Mouse (Mus musculus) liver, embryonic 11.5 days (tissue): Measurements from ENCODE around the gene Olfr1215. TPM values are rescaled to one million over a fixed set of nuclear protein-coding genes. Genes with fewer than 3 reads are reported as not detected.
"Not testable (repeated sequence)": the region's sequence is repeated elsewhere in the genome, so short reads cannot be mapped to it uniquely, and the experiment has no call there.

Source experiments
- ATAC-seq: fragments of 200-750 bp; cut with Nextera tagmentation; replicated peaks from 2 replicates; pipeline ENCODE4 v1.8.0; 2017; ENCODE audit warnings: moderate number of reproducible peaks, mild to moderate bottlenecking, moderate TSS enrichment, moderate library complexity; ENCODE audit not compliant: low FRiP score
- DNase-seq: peaks from one replicate; pipeline ENCODE4 v3.0.0-alpha.2; 2017; ENCODE audit warnings: low spot score
- H3K27ac ChIP-seq: fragments of 300-500 bp; sonication (generic); 2 replicates; pipeline ENCODE4 v1.5.1; 2014; ENCODE audit warnings: mild to moderate bottlenecking, low read depth, low read length, control low read depth
- H3K27me3 ChIP-seq: fragments of 300-500 bp; sonication (generic); replicated peaks from 2 replicates; pipeline ENCODE4 v1.6.1; 2014; ENCODE audit warnings: low read length, mixed read lengths; ENCODE audit not compliant: control insufficient read depth, insufficient read depth
- H3K36me3 ChIP-seq: fragments of 300-500 bp; sonication (generic); 2 replicates; pipeline ENCODE4 v1.6.1; 2014; ENCODE audit warnings: mild to moderate bottlenecking, low read length, moderate library complexity, mixed read lengths; ENCODE audit not compliant: control insufficient read depth, insufficient read depth
- H3K4me1 ChIP-seq: fragments of 300-500 bp; sonication (generic); replicated peaks from 2 replicates; pipeline ENCODE4 v1.6.1; 2014; ENCODE audit warnings: low read length, mixed read lengths; ENCODE audit not compliant: control insufficient read depth, insufficient read depth
- H3K4me2 ChIP-seq: fragments of 300-500 bp; sonication (generic); 2 replicates; pipeline ENCODE4 v1.6.1; 2014; ENCODE audit warnings: mild to moderate bottlenecking, control low read depth, moderate library complexity
- H3K4me3 ChIP-seq: fragments of 300-500 bp; sonication (generic); 2 replicates; pipeline ENCODE4 v1.5.1; 2014; ENCODE audit warnings: low read depth, low read length, control low read depth
- H3K9ac ChIP-seq: fragments of 300-500 bp; sonication (generic); 2 replicates; pipeline ENCODE4 v1.6.1; 2014; ENCODE audit warnings: low read depth, low read length, control low read depth
- H3K9me3 ChIP-seq: fragments of 300-500 bp; sonication (generic); 2 replicates; pipeline ENCODE4 v1.6.1; 2016; ENCODE audit warnings: low read length, inconsistent platforms, mixed read lengths; ENCODE audit not compliant: control insufficient read depth
- WGBS: fragments of 180-500 bp; shearing (Covaris S2); extraction: QIAGEN DNeasy Blood & Tissue Kit; methylation state at CpG from one replicate; pipeline ENCODE4 v1.1.7; 2014; 5-methylcytosine and 5-hydroxymethylcytosine counted together
- polyA plus RNA-seq: library from polyadenylated mRNA; unstranded; fragments of >200 nt; fragmentation: Nextera tagmentation; extraction: Ambion mirVana; gene quantifications from 2 replicates; pipeline ENCODE4 v1.2.1, GENCODE M21; 2014

Gene Olfr1215
- polyA plus RNA-seq: not detected in 2 replicates

GRCm38 (mm10) chr2:89006873-89007272 lies at the start of gene Olfr1215:
Olfr1215 (minus strand) TSS chr2:89006973.
- H3K4me2 ChIP-seq: no peak within 1 kb of the TSS
- H3K4me3 ChIP-seq: no peak within 1 kb of the TSS
- no peak for DNase-seq
- no peak within 1 kb of the TSS for H3K9ac ChIP-seq
- H3K9me3 ChIP-seq: no peaks in the 10 kb centered on the region
- H3K36me3 ChIP-seq: no peaks in the 10 kb centered on the region
- ATAC-seq: no peak
- 58% methylated on average over 2 of the region's 2 CpGs for WGBS
- H3K27me3 ChIP-seq: no peaks in the 10 kb centered on the region
- no peaks in the 10 kb centered on the region for H3K4me1 ChIP-seq
- H3K27ac ChIP-seq: no peak within 1 kb of the TSS

DNA sequence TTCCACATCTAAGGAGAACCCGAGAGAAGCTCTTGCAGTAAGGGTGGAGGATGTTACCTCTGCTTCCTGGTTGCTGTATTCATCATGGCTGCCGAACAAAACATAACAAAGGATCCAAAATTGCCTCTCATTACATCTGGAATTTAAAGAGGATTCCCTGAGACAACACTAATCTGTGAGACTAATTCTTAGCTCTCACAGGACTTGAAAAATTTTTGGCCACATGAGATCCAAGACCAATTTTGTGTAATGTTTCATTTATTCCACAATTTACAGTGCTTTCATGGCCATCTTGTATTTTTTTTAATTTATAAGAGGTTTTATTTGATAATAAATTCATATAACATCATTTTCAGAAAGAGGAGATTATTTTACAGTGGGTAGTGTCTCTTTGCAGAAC lies 25.2 kb upstream of the Olfr1215 start, which contains the start of gene Olfr1217:
TSS of gene Olfr1217 (minus strand) at position 101 of the 400 bp plus-strand sequence.
- Histone ChIP-seq H3K9me3 (no peaks in the 10 kb centered on the region), H3K36me3 (no peaks in the 10 kb centered on the region), H3K9ac (no peak within 1 kb of the TSS), H3K4me3 (no peak within 1 kb of the TSS), H3K4me2 (no peak within 1 kb of the TSS), H3K4me1 (no peaks in the 10 kb centered on the region), H3K27ac (no peak within 1 kb of the TSS), H3K27me3 (no peaks in the 10 kb centered on the region)
- ATAC-seq (no peak), DNase-seq (no peak)
- WGBS: 63% methylated on average over 2 of the region's 2 CpGs

GRCm38 (mm10) chr2:89021436-89021835 lies 14.7 kb upstream of the Olfr1215 start:
- not testable (repeated sequence) for H3K27me3 ChIP-seq, H3K36me3 ChIP-seq, H3K9me3 ChIP-seq, H3K27ac ChIP-seq, H3K4me2 ChIP-seq, DNase-seq, H3K9ac ChIP-seq, H3K4me1 ChIP-seq, ATAC-seq, H3K4me3 ChIP-seq
- WGBS: 68% methylated on average over 3 of the region's 3 CpGs

GRCm38 (mm10) chr2:89018240-89018639 lies 11.5 kb upstream of the Olfr1215 start, which contains the start of gene Olfr1216:
Olfr1216 (minus strand) TSS chr2:89018340.
- Histone ChIP-seq H3K27me3 (no peaks in the 10 kb centered on the region), H3K4me3 (no peak within 1 kb of the TSS), H3K9me3 (no peaks in the 10 kb centered on the region), H3K4me2 (no peak within 1 kb of the TSS), H3K27ac (no peak within 1 kb of the TSS), H3K9ac (no peak within 1 kb of the TSS), H3K36me3 (no peaks in the 10 kb centered on the region), H3K4me1 (no peaks in the 10 kb centered on the region)
- DNase-seq: no peak
- ATAC-seq: no peak
- 54% methylated on average over 1 of the region's 1 CpGs for WGBS

GRCm38 (mm10) chr2:88992553-88992952 lies 14.2 kb downstream of the Olfr1215 start, which contains the start of gene Olfr1214:
Olfr1214 (minus strand) TSS chr2:88992653.
- ATAC-seq: no peak
- WGBS: 78% methylated on average over 1 of the region's 1 CpGs
- H3K4me3 ChIP-seq: no peak within 1 kb of the TSS

GRCm38 (mm10) chr2:88980181-88980580 lies 26.6 kb downstream of the Olfr1215 start, which contains the start of gene Gm13762:
Gm13762 (minus strand) TSS chr2:88980281.
- H3K27me3 ChIP-seq: no peaks in the 10 kb centered on the region
- 77% methylated on average over 1 of the region's 1 CpGs for WGBS
- H3K9ac ChIP-seq: no peak within 1 kb of the TSS
- no peak for DNase-seq
- no peak for ATAC-seq
- no peak within 1 kb of the TSS for H3K4me3 ChIP-seq
- H3K36me3 ChIP-seq: no peaks in the 10 kb centered on the region
- no peaks in the 10 kb centered on the region for H3K9me3 ChIP-seq
- no peaks in the 10 kb centered on the region for H3K4me1 ChIP-seq
- no peak within 1 kb of the TSS for H3K4me2 ChIP-seq
- no peak within 1 kb of the TSS for H3K27ac ChIP-seq

More at GRCm38 (mm10) chr2:88992553-88992952, 14.2 kb downstream of the Olfr1215 start, which contains the start of gene Olfr1214:
- DNase-seq: no peak
- Histone ChIP-seq H3K9ac (no peak within 1 kb of the TSS), H3K36me3 (no peaks in the 10 kb centered on the region), H3K4me2 (no peak within 1 kb of the TSS), H3K9me3 (no peaks in the 10 kb centered on the region), H3K4me1 (no peaks in the 10 kb centered on the region), H3K27me3 (no peaks in the 10 kb centered on the region), H3K27ac (no peak within 1 kb of the TSS)

GRCm38 (mm10) chr2:88953669-88954068 lies 53.1 kb downstream of the Olfr1215 start, which contains the start of gene Olfr1212:
Olfr1212 (plus strand) TSS chr2:88953969.
- no peak within 1 kb of the TSS for H3K4me2 ChIP-seq
- no peak for ATAC-seq
- H3K9me3 ChIP-seq: no peaks in the 10 kb centered on the region
- no peak within 1 kb of the TSS for H3K9ac ChIP-seq
- H3K4me1 ChIP-seq: no peaks in the 10 kb centered on the region
- H3K4me3 ChIP-seq: no peak within 1 kb of the TSS
- no peak for DNase-seq
- H3K27ac ChIP-seq: no peak within 1 kb of the TSS
- H3K27me3 ChIP-seq: no peaks in the 10 kb centered on the region
- no peaks in the 10 kb centered on the region for H3K36me3 ChIP-seq

Other genes with a start within 250 kb of the Olfr1215 start
- gene Olfr1199, start 246.5 kb downstream of the Olfr1215 start, polyA plus RNA-seq: not detected in 2 replicates
- not detected in 2 replicates for gene Olfr1200, start 236.5 kb downstream of the Olfr1215 start, polyA plus RNA-seq
- not detected in 2 replicates for gene Olfr1201, start 213.9 kb downstream of the Olfr1215 start, polyA plus RNA-seq
- gene Olfr1202, start 192.5 kb downstream of the Olfr1215 start, polyA plus RNA-seq: not detected in 2 replicates
- not detected in 2 replicates for gene Olfr1205, start 177.2 kb downstream of the Olfr1215 start, polyA plus RNA-seq
- gene Olfr1204, start 157.7 kb downstream of the Olfr1215 start, polyA plus RNA-seq: not detected in 2 replicates
- not detected in 2 replicates for gene Olfr1206, start 143.7 kb downstream of the Olfr1215 start, polyA plus RNA-seq
- not detected in 2 replicates for gene Olfr1208, start 104.7 kb downstream of the Olfr1215 start, polyA plus RNA-seq
- not detected in 2 replicates for gene Olfr1209, start 91.8 kb downstream of the Olfr1215 start, polyA plus RNA-seq
- not detected in 2 replicates for gene Olfr1211, start 68.9 kb downstream of the Olfr1215 start, polyA plus RNA-seq
- gene Olfr1212, start 53.0 kb downstream of the Olfr1215 start, polyA plus RNA-seq: not detected in 2 replicates
- gene Gm13762, start 26.7 kb downstream of the Olfr1215 start, polyA plus RNA-seq: not detected in 2 replicates
- gene Olfr1214, start 14.3 kb downstream of the Olfr1215 start, polyA plus RNA-seq: not detected in 2 replicates
- gene Olfr1216, start 11.4 kb upstream of the Olfr1215 start, polyA plus RNA-seq: not detected in 2 replicates
- not detected in 2 replicates for gene Olfr1217, start 25.1 kb upstream of the Olfr1215 start, polyA plus RNA-seq
- not detected in 2 replicates for gene Olfr1218, start 54.2 kb upstream of the Olfr1215 start, polyA plus RNA-seq
- gene Olfr1219, start 76.5 kb upstream of the Olfr1215 start, polyA plus RNA-seq: not detected in 2 replicates
- gene Olfr1220, start 99.9 kb upstream of the Olfr1215 start, polyA plus RNA-seq: not detected in 2 replicates
- gene Olfr1221, start 110.3 kb upstream of the Olfr1215 start, polyA plus RNA-seq: not detected in 2 replicates
- not detected in 2 replicates for gene Olfr1222, start 126.1 kb upstream of the Olfr1215 start, polyA plus RNA-seq
- gene Olfr1223, start 144.6 kb upstream of the Olfr1215 start, polyA plus RNA-seq: not detected in 2 replicates
- not detected in 2 replicates for gene Olfr1224-ps1, start 157.1 kb upstream of the Olfr1215 start, polyA plus RNA-seq
- gene Olfr1225, start 167.7 kb upstream of the Olfr1215 start, polyA plus RNA-seq: not detected in 2 replicates
- not detected in 2 replicates for gene Olfr1226, start 193.1 kb upstream of the Olfr1215 start, polyA plus RNA-seq
- gene Olfr1228, start 247.1 kb upstream of the Olfr1215 start, polyA plus RNA-seq: not detected in 2 replicates